Mouse (Mus musculus) T-helper 1 cell (primary cell): ENCODE results near the gene Olfr1393.
"Not testable (repeated sequence)": the region's sequence is repeated elsewhere in the genome, so short reads cannot be mapped to it uniquely, and the experiment has no call there.

Source experiments
- in situ Hi-C: fragments of 300-600 bp; cut with MboI, MseI; formaldehyde crosslinking; loops from one replicate; pipeline ENCODE4 v1.15.1; 2025; ENCODE audit warnings: high pct_unique_total_duplicates

Olfr1393 gene

DNA sequence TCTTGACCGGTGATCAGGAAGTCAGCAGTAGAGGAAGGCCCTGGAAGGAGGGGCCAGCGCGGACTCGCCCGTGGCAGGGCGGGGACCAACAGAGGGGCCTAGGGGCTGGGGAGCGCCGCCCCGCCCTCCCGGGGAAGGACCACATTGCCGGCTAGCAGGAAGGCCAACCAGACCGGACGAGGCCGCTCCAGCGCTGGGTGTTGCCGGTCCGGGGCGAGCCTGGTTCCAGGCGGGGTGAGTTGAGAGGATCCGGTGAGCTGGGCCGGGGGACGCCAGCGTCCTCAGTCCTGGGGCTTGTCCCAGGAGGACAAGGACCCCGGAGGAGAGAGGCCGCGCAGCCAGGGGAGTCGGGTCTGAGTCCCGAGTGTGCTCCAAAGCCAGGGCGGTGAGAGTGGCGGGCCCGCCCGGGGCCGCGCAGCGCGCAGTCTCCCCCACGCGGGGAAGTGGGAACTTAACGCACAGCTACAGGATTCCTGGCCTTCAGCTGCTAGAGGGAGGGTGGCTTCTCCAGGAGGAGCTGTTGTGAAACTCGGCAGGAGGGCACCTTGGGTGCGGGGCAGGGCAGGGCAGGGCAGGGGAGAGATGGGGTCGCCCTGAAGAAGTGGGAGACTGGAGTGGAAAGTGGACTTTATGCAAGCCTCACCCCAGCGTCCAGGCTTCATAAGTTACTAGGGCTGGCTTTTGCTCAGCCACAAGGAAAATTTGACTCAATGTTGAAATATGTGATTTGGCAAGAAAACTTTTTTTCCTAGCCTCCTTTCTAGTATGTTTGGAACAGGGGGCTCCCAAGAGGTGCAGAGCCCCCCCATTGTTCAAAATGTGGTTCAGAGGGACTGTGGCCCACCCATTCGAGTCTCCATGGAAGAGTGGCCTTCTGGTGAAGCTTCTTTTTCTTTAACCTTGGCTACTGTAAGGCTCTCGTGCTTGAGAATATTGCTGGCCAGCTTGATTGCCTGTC is 27.4 kb upstream of the Olfr1393 start:
- in situ Hi-C loops: no loop called here

DNA sequence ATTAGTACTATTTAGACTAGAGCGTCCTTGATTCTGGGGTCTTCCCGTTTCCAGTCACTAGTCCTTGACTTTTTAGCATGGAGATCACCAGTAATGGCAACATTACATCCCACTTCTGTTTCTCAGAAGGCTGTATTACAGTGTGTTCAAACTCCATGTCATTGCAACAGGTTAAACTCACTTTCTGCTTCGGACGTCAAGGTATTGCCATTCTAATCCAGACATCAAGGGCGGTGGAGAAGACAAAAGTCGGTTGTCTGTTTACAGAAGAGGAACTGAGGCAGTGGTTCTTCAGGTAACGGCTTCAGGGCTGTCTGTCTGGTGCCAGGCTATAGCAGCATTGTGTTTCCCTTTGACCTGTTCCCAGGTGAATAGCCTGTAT is 26.7 kb upstream of the Olfr1393 start:
- in situ Hi-C loops: no loop called here

- in situ Hi-C loops: no loop called here
Observed at GRCm38 (mm10) chr11:49252048-49252447, 26.1 kb upstream of the Olfr1393 start.

DNA sequence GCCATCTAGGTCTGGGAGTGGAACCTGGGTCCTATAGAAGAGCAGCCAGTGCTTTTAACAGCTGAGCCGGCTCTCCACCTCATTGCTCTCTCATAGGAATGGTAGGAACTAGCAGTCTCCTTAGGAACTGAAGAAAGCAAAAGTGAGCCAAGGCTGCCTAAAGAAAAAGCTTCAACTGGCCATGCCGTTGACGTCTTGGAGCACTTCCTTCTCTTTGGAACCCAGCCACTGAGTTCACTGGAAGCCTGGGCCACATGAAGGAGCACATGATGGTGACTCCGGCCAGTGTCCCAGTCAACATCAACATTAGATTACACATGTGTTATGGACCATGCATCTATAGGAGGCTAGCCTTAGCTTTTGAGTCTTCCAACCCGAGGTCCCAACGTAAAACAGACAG is 25.1 kb upstream of the Olfr1393 start:
- in situ Hi-C loops: no loop called here

DNA sequence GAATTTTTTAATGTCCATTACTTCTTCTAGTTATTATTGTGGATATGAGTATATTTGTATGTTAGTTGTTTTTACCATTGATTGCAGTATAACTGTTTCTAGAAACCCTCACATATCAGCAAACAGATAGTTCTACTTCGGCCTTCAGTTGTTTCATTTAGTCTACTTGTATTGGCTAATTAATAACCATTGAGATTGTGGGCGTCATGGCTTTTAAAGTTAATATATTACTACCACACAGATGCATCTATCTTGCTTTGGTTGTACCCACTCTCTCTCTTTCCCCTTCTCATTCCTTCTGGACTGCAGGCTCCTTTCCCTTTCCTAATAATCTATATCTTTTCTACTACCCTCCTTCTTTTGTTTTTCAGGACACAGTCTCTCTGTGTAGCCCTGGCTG is 18.8 kb upstream of the Olfr1393 start:
- in situ Hi-C loops: no loop called here

GRCm38 (mm10) chr11:49259829-49260228 is 18.3 kb upstream of the Olfr1393 start:
- in situ Hi-C loops: loop anchor here (5.0 kb wide), 2 partner anchors 63 to 143 kb away; no protein-coding TSS in a partner anchor

DNA sequence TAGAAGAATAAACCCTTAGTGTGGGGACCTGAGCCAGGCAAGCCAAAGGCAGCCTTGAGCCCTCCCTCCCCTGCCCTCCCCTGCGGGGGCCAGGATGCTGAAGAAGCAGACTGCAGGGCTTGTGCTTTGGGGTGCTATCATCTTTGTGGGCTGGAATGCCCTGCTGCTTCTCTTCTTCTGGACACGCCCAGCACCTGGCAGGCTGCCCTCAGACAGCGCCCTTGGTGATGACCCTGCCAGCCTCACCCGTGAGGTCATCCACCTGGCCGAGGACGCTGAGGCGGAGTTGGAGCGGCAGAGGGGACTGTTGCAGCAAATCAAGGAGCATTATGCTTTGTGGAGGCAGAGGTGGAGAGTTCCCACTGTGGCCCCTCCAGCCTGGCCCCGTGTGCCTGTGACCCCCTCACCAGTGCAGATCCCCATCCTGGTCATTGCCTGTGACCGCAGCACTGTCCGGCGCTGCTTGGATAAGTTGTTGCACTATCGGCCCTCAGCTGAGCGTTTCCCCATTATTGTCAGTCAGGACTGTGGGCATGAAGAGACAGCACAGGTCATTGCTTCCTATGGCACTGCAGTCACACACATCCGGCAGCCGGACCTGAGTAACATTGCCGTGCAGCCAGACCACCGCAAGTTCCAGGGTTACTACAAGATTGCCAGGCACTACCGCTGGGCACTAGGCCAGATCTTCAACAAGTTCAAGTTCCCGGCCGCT is 17.3 kb upstream of the Olfr1393 start:
- in situ Hi-C loops: loop anchor here (5.0 kb wide), 2 partner anchors 63 to 143 kb away; no protein-coding TSS in a partner anchor

- in situ Hi-C loops: loop anchor here (5.0 kb wide), 2 partner anchors 64 to 144 kb away; no protein-coding TSS in a partner anchor
Observed at GRCm38 (mm10) chr11:49261313-49261855, 16.7 kb upstream of the Olfr1393 start.

- in situ Hi-C loops: loop anchor here (5.0 kb wide), 2 partner anchors 65 to 145 kb away; no protein-coding TSS in a partner anchor
Observed at GRCm38 (mm10) chr11:49262286-49262685, 15.8 kb upstream of the Olfr1393 start.

- in situ Hi-C loops: loop anchor here (5.0 kb wide), 2 partner anchors 66 to 146 kb away; no protein-coding TSS in a partner anchor
Observed at GRCm38 (mm10) chr11:49263149-49263548, 15.0 kb upstream of the Olfr1393 start.

DNA sequence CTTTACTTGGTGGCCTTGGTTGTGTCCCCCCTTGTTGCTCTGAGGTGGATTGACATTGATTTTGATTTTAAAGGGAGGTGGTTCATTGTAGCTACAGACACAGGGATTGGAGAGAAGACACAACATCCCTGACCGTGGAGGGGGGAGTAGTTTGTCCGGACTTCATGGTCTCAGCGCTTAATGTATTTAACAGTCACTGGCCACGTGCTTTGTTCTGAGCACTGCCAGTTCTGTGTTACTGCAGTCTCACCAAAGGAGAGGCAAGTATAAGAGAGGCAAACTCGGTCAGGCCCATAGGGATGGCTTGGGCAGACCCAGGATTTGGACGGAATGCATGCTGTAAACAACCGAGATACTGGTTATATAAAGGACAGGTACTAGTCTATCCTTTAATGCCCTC is 14.0 kb upstream of the Olfr1393 start:
- in situ Hi-C loops: loop anchor here (5.0 kb wide), 2 partner anchors 67 to 147 kb away; no protein-coding TSS in a partner anchor

DNA sequence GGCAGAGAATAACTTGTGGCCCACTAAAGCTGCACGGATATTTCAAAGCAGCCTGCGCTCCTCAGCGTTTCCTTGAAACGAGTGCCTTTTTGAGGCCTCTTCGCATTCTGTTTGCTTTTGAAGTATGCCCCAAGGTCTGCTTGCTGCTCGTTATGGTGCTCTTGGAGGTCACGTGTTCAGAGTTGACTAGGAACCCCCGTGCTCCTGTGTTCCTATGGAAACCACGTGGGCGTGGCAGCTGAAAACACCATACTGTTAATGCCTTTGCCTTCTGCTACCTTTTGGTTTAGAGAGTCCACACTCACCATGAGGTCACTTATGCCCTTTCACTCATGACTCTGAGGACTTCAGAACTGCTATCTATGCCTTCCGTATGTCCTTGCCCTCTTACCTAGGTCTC is 13.5 kb upstream of the Olfr1393 start:
- in situ Hi-C loops: loop anchor here (5.0 kb wide), 2 partner anchors 67 to 147 kb away; no protein-coding TSS in a partner anchor

- in situ Hi-C loops: no loop called here
Observed at GRCm38 (mm10) chr11:49265101-49265500, 13.0 kb upstream of the Olfr1393 start.

DNA sequence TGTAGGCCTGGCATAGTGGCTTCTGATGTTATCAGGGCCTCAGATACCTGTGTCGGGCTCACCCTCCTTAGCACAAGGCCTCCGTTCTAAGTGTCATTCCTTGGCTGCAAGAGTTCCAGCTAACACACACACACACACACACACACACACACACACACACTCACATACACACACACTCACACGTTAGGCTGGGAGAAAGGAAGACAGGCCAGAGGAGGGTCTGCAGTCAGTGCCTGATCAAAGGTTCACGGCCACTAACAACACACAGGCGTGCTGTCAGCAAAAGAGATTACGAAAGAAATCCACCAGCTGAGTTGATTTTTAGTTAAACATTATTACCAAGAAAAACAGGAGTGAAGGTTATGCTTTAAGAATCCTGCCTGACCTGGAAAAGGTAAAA is 11.4 kb upstream of the Olfr1393 start:
- in situ Hi-C loops: no loop called here

DNA sequence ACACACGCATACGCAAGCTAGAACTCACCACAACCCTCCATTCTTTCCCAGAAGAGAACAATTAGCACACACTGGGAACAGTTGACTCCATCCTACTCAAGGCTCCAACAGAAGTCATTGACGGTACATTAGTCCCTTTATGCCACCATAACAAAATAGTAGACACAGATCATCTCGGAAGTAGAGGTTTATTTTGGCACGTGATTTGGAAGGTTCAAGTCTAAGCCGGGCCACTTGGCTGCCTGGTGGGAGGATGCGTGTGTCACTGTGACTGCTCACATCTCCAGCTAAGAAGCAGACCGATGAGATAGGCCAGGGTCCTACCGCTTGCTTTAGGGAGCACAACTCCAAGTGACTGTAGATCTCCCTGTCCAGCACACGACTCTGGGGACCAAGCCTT is 10.8 kb upstream of the Olfr1393 start:
- in situ Hi-C loops: no loop called here

DNA sequence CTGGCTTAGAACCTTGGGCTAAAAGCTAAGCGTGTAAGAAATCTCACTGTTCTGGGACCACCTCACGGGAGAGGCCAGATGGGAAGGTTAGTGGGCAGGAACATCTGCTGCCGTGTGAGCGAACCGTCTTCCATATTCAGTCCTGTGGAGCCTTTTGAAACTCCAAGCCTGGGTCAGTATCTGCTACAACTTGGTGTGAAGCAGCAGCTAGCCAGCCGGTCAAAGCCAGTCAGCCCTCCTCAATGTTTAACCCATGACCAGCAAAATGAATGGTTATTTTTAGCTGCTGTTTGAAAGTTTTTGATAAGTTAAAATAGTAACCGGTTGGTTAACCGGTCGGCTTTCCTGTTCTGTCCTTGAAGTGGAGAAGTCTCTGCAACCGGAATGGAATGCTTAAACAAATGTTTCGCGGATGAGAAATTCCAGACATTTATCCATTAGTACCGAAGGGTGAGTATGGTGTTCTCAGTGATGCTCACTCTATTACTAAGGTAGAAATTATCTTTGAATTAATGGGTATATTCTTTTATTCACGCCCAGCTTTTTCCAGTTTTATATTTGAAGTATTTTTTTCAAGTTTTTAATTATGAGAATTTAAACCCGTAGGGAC is 10.0 kb upstream of the Olfr1393 start:
- in situ Hi-C loops: no loop called here

GRCm38 (mm10) chr11:49269761-49270160 is 8.3 kb upstream of the Olfr1393 start:
- in situ Hi-C loops: loop anchor here (10.0 kb wide), 1 partner anchor 405 kb away; no protein-coding TSS in a partner anchor

- in situ Hi-C loops: loop anchor here (10.0 kb wide), 1 partner anchor 406 kb away; no protein-coding TSS in a partner anchor
Observed at GRCm38 (mm10) chr11:49270368-49270767, 7.7 kb upstream of the Olfr1393 start.

GRCm38 (mm10) chr11:49271334-49271733 is 6.8 kb upstream of the Olfr1393 start:
- in situ Hi-C loops: loop anchor here (10.0 kb wide), 1 partner anchor 407 kb away; no protein-coding TSS in a partner anchor

- in situ Hi-C loops: loop anchor here (10.0 kb wide), 1 partner anchor 409 kb away; no protein-coding TSS in a partner anchor
Observed at GRCm38 (mm10) chr11:49273834-49274519, 4.1 kb upstream of the Olfr1393 start.

GRCm38 (mm10) chr11:49284982-49285381 is 6.9 kb downstream of the Olfr1393 start, which contains the start of gene Olfr1392:
Olfr1392 (plus strand) TSS chr11:49285282.
- in situ Hi-C loops: not testable (repeated sequence)
